Comparison of ENCODE assay signal across 11 mouse cellular contexts in the genomic region with DNA sequence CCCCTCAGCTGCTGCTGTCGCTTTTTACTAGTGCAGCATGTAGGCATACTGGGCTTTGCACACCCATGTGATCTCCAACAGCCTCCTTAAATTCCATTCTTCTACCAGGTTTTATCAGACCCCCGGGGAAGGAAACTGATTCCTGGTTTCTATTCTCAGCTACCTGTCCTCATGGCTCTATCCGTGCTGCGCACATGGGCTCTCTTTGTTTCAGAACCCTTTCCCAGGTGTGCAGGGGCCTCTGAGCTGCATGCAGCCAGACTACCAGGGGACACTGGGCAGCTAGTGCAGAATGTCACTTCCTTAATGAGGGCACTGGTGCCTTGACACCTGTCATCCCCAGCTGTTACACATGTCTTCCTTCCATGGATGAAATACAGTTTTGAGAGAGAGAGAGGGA. TPM values are rescaled to one million over a fixed set of nuclear protein-coding genes. Genes with fewer than 3 reads are reported as not detected.
DNase-seq lines count a peak whose midpoint lies in the region; ATAC-seq and TF ChIP-seq lines count a peak whose summit lies in the region.
"Had no signal": no experiment of that assay in that cellular context is flagged by ENCODE, and none has a peak within 500 bp of the region (broad histone marks: within the 10 kb centered on the region; RNA-seq: fewer than 3 reads in every experiment).

No protein-coding gene starts in this region.

- H3K4me2 ChIP-seq in forebrain, embryonic 13.5 days: peak overlapping the region; percentile 26; the same call in 1 of the 2 replicates
- H3K4me2 ChIP-seq in hindbrain, postnatal 0 days (ENCODE audit: low read depth, low read length): 0 out of 2 replicates have a peak overlapping the region, but pooled peaks have one; percentile 13
- peak overlapping the region; percentile 42 for H3K4me2 ChIP-seq in midbrain, embryonic 16.5 days (ENCODE audit: low read length)

- H3K9me3 ChIP-seq in forebrain, embryonic 13.5 days (replicated peaks): no peaks in the 10 kb centered on the region
- no peaks in the 10 kb centered on the region for H3K9me3 ChIP-seq in hindbrain, postnatal 0 days (ENCODE audit: low read length)
- no peaks in the 10 kb centered on the region for H3K9me3 ChIP-seq in midbrain, embryonic 16.5 days (replicated peaks; ENCODE audit: control insufficient read depth, low read length, poor library complexity, severe bottlenecking)

- DNase-seq in brain, embryonic 14.5 days (ENCODE audit: low read depth): peak; percentile 66
- DNase-seq in hindbrain, postnatal 0 days (ENCODE audit: low spot score): peak; percentile 49
- no peak for DNase-seq in testis, postnatal 14 days (ENCODE audit: low spot score)
- no peak for DNase-seq in spleen, adult 18-20 months
- DNase-seq in adrenal gland, postnatal 10 days: no peak
- DNase-seq: gastrocnemius, postnatal 14 days had no signal

- H3K27ac ChIP-seq in forebrain, embryonic 13.5 days: peak overlapping the region; percentile 93
- H3K27ac ChIP-seq in hindbrain, postnatal 0 days: peak overlapping the region; percentile 77
- peak overlapping the region; percentile 93 for H3K27ac ChIP-seq in midbrain, embryonic 16.5 days (ENCODE audit: low read length)

- peak overlapping the region; percentile 41 for H3K9ac ChIP-seq in forebrain, embryonic 13.5 days
- H3K9ac ChIP-seq in hindbrain, postnatal 0 days (replicated peaks; ENCODE audit: low read length): 0 out of 2 replicates have a peak overlapping the region, but pooled peaks have one; percentile 28
- H3K9ac ChIP-seq in midbrain, embryonic 16.5 days (ENCODE audit: low read depth, low read length): peak overlapping the region; percentile 54; the same call in 1 of the 2 replicates

- H3K4me3 ChIP-seq in forebrain, embryonic 13.5 days: no peak overlapping the region
- H3K4me3 ChIP-seq in hindbrain, postnatal 0 days (ENCODE audit: low read length): no peak overlapping the region
- H3K4me3 ChIP-seq in midbrain, embryonic 16.5 days (ENCODE audit: low read depth, low read length): no peak overlapping the region

- peaks cover 41% of the 10 kb centered on the region for H3K4me1 ChIP-seq in forebrain, embryonic 13.5 days
- H3K4me1 ChIP-seq in hindbrain, postnatal 0 days (ENCODE audit: insufficient read depth, low read length): peaks cover 18% of the 10 kb centered on the region
- peaks cover 56% of the 10 kb centered on the region for H3K4me1 ChIP-seq in midbrain, embryonic 16.5 days (ENCODE audit: control insufficient read depth, insufficient read depth, low read length)

- peak; percentile 41 for ATAC-seq in forebrain, embryonic 13.5 days
- peak; percentile 47 for ATAC-seq in hindbrain, postnatal 0 days
- ATAC-seq in midbrain, embryonic 16.5 days: peak; percentile 48
- ATAC-seq in monocyte, adult 5-6 weeks (replicated peaks; ENCODE audit: insufficient number of reproducible peaks, low FRiP score, low TSS enrichment, poor library complexity, severe bottlenecking): no peak

- WGBS in forebrain, embryonic 13.5 days: 46% methylated on average over 4 of the region's 4 CpGs
- 33% methylated on average over 4 of the region's 4 CpGs for WGBS in hindbrain, postnatal 0 days
- 21% methylated on average over 4 of the region's 4 CpGs for WGBS in midbrain, embryonic 16.5 days

- H3K27me3 ChIP-seq in forebrain, embryonic 13.5 days: no peaks in the 10 kb centered on the region
- no peaks in the 10 kb centered on the region for H3K27me3 ChIP-seq in hindbrain, postnatal 0 days (ENCODE audit: insufficient read depth, low read length)
- no peaks in the 10 kb centered on the region for H3K27me3 ChIP-seq in midbrain, embryonic 16.5 days (ENCODE audit: control insufficient read depth, insufficient read depth, low read depth, low read length)

- no peak for TF ChIP-seq POLR2A in brain, embryonic 14.5 days (IDR thresholded peaks at IDR 0.05; ENCODE audit: borderline replicate concordance, extremely low read depth, insufficient read depth, insufficient read length, poor library complexity, severe bottlenecking)

- TF ChIP-seq CTCF in brain, embryonic 14.5 days (IDR thresholded peaks at IDR 0.05; ENCODE audit: borderline replicate concordance, extremely low read depth, insufficient read depth, insufficient read length): no peak
- TF ChIP-seq CTCF in hindbrain, postnatal 0 days (IDR thresholded peaks at IDR 0.05; ENCODE audit: low read depth): no peak

- peaks cover 17% of the 10 kb centered on the region for H3K36me3 ChIP-seq in forebrain, embryonic 13.5 days (ENCODE audit: poor library complexity, severe bottlenecking)
- H3K36me3 ChIP-seq in hindbrain, postnatal 0 days (ENCODE audit: insufficient read depth, low read length): peaks cover 14% of the 10 kb centered on the region
- H3K36me3 ChIP-seq in midbrain, embryonic 16.5 days (ENCODE audit: control insufficient read depth, insufficient read depth, low read length): peaks cover 11% of the 10 kb centered on the region

RNA-seq across cellular contexts. Expression of a gene that starts 41.0 kb away (rescaled TPM):
- polyA plus RNA-seq in brain, embryonic 14.5 days (2012; rRNA removed): 187 and 283 TPM in 2 replicates
- 261 and 291 TPM in 2 replicates for polyA plus RNA-seq in forebrain, embryonic 13.5 days (2015; fragmentation: Nextera tagmentation; extraction: Ambion mirVana)
- total RNA-seq in hindbrain, postnatal 0 days (2014; rRNA removed): 214 and 215 TPM in 2 replicates
- polyA plus RNA-seq in hindbrain, postnatal 0 days (2015; fragmentation: Nextera tagmentation; extraction: Ambion mirVana): 161 TPM in 2 replicates
- 185 and 203 TPM in 2 replicates for polyA plus RNA-seq in midbrain, embryonic 16.5 days (2015; fragmentation: Nextera tagmentation; extraction: Ambion mirVana)
- total RNA-seq in monocyte, adult 5-6 weeks (2017): not detected in 3 replicates
- total RNA-seq in adrenal gland, postnatal 10 days (2021): 100 to 1,000 TPM; 331 to 363 TPM

RNA-seq across cellular contexts. Expression of a gene that starts 44.8 kb away (rescaled TPM):
- polyA plus RNA-seq in brain, embryonic 14.5 days (2012; rRNA removed): 122 and 188 TPM in 2 replicates
- polyA plus RNA-seq in forebrain, embryonic 13.5 days (2015; fragmentation: Nextera tagmentation; extraction: Ambion mirVana): 46.9 and 51.3 TPM in 2 replicates
- total RNA-seq in hindbrain, postnatal 0 days (2014; rRNA removed): 292 and 327 TPM in 2 replicates
- 97.4 and 111 TPM in 2 replicates for polyA plus RNA-seq in hindbrain, postnatal 0 days (2015; fragmentation: Nextera tagmentation; extraction: Ambion mirVana)
- polyA plus RNA-seq in midbrain, embryonic 16.5 days (2015; fragmentation: Nextera tagmentation; extraction: Ambion mirVana): 140 and 155 TPM in 2 replicates
- total RNA-seq in monocyte, adult 5-6 weeks (2017): 0.78 to 1.5 TPM in 2 of 3 replicates, not detected in the other
- total RNA-seq in adrenal gland, postnatal 10 days (2021): 10 to 100 TPM; 10.4 to 15.6 TPM
- total RNA-seq: common myeloid progenitor, adult 5-6 weeks; megakaryocyte progenitor cell, adult 5-6 weeks had no signal

Comparison
In these comparisons a context has a peak if more than half of its experiments do, and no peak if none do; other contexts are left out.
1. DNase-seq: peak in brain, embryonic 14.5 days (single experiment) and hindbrain, postnatal 0 days (single experiment); none in testis, postnatal 14 days (single experiment), spleen, adult 18-20 months (0 of 2) and adrenal gland, postnatal 10 days (single experiment).
2. Peak in every context shown above with its lines, with median percentiles within 50 percentile points of each other: H3K27ac ChIP-seq, H3K4me2 ChIP-seq and H3K9ac ChIP-seq.